19 mouse cellular contexts compared by ENCODE assay signal in the genomic region with DNA sequence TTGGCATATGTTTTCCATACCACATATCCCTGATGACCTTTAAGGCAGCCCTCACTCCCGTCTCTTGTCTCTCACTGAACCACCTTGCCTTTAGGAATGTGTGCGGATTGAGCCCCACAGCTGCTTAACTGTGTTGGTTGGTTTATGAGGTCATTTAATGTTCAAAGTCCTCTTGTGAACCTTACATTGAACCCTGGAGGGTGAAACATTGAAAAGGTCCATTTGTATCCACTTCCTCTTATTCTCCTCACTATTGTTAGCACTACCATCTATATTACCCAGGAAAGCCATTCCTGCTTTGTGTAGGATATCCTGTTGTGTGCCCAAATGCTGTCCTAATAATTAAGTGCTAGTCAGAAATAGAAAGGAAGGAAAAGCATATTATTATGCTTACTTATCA.
"Had no signal": no experiment of that assay in that cellular context is flagged by ENCODE, and none has a peak within 500 bp of the region (broad histone marks: within the 10 kb centered on the region; RNA-seq: fewer than 3 reads in every experiment).

No protein-coding gene starts in this region.

- ATAC-seq: midbrain, embryonic 15.5 days had no signal

- H3K27me3 ChIP-seq: kidney, embryonic 15.5 days; midbrain, embryonic 12.5 days; midbrain, embryonic 15.5 days; neural tube, embryonic 13.5 days; stomach, embryonic 15.5 days had no signal

- H3K4me2 ChIP-seq: kidney, embryonic 15.5 days; midbrain, embryonic 12.5 days; midbrain, embryonic 15.5 days; neural tube, embryonic 13.5 days; stomach, embryonic 15.5 days had no signal

- H3K36me3 ChIP-seq: kidney, embryonic 15.5 days; midbrain, embryonic 12.5 days; midbrain, embryonic 15.5 days; neural tube, embryonic 13.5 days; stomach, embryonic 15.5 days had no signal

- H3K4me3 ChIP-seq: kidney, embryonic 15.5 days; left cerebral cortex, adult 2 months; midbrain, embryonic 12.5 days; midbrain, embryonic 15.5 days; myocyte; neural tube, embryonic 13.5 days; stomach, embryonic 15.5 days had no signal

- DNase-seq: kidney, adult 11 months; kidney, adult 8-10 months; kidney, postnatal 25 days; layer of hippocampus, postnatal 36 days; lung, adult 2 months; lung, postnatal 10 days; lung, postnatal 4 days; retina, postnatal 1 day; right cerebral cortex, postnatal 25 days; spleen, adult 18-20 months; thymus, postnatal 25 days had no signal

- H3K4me1 ChIP-seq: kidney, embryonic 15.5 days; midbrain, embryonic 12.5 days; midbrain, embryonic 15.5 days; neural tube, embryonic 13.5 days; stomach, embryonic 15.5 days had no signal

- H3K9ac ChIP-seq: kidney, embryonic 15.5 days; liver, embryonic 14.5 days; midbrain, embryonic 12.5 days; midbrain, embryonic 15.5 days; neural tube, embryonic 13.5 days; stomach, embryonic 15.5 days had no signal

- H3K9me3 ChIP-seq: kidney, embryonic 15.5 days; midbrain, embryonic 12.5 days; midbrain, embryonic 15.5 days; neural tube, embryonic 13.5 days; stomach, embryonic 15.5 days had no signal

- H3K27ac ChIP-seq: kidney, embryonic 15.5 days; left cerebral cortex, adult 2 months; liver, embryonic 14.5 days; midbrain, embryonic 12.5 days; midbrain, embryonic 15.5 days; neural tube, embryonic 13.5 days; stomach, embryonic 15.5 days had no signal
